Comparison of ENCODE assay signal across 23 mouse cellular contexts in genomic region chr19:23410328-23410727, GRCm38 (mm10).
"Had no signal": no experiment of that assay in that cellular context is flagged by ENCODE, and none has a peak within 500 bp of the region (broad histone marks: within the 10 kb centered on the region; RNA-seq: fewer than 3 reads in every experiment).

No protein-coding gene starts in this region.

- H3K4me2 ChIP-seq: kidney, embryonic 15.5 days; limb, embryonic 12.5 days; limb, embryonic 15.5 days; liver, embryonic 11.5 days; midbrain, embryonic 12.5 days; midbrain, embryonic 15.5 days; neural tube, embryonic 12.5 days; neural tube, embryonic 15.5 days; stomach, embryonic 15.5 days had no signal

- H3K9me3 ChIP-seq: kidney, embryonic 15.5 days; limb, embryonic 12.5 days; limb, embryonic 15.5 days; megakaryocyte, embryonic 14.5 days; midbrain, embryonic 12.5 days; midbrain, embryonic 15.5 days; neural tube, embryonic 12.5 days; neural tube, embryonic 15.5 days; stomach, embryonic 15.5 days had no signal

- H3K4me1 ChIP-seq: kidney, embryonic 15.5 days; limb, embryonic 12.5 days; limb, embryonic 15.5 days; megakaryocyte, embryonic 14.5 days; midbrain, embryonic 12.5 days; midbrain, embryonic 15.5 days; neural tube, embryonic 12.5 days; neural tube, embryonic 15.5 days; stomach, embryonic 15.5 days had no signal

- DNase-seq: kidney, adult 2 months; kidney, postnatal 14 days; kidney, postnatal 4 days; left cerebral cortex, postnatal 4 days; liver, postnatal 0 days; right cerebral cortex, adult 18-20 months; right cerebral cortex, postnatal 14 days; right cerebral cortex, postnatal 4 days; spleen, adult 18-20 months; thymus, postnatal 36 days had no signal

- H3K36me3 ChIP-seq: kidney, embryonic 15.5 days; limb, embryonic 12.5 days; limb, embryonic 15.5 days; midbrain, embryonic 12.5 days; midbrain, embryonic 15.5 days; neural tube, embryonic 12.5 days; neural tube, embryonic 15.5 days; stomach, embryonic 15.5 days had no signal

- H3K9ac ChIP-seq: kidney, embryonic 15.5 days; limb, embryonic 12.5 days; limb, embryonic 15.5 days; liver, embryonic 14.5 days; liver, postnatal 0 days; midbrain, embryonic 12.5 days; midbrain, embryonic 15.5 days; neural tube, embryonic 12.5 days; neural tube, embryonic 15.5 days; stomach, embryonic 15.5 days had no signal

- H3K4me3 ChIP-seq: kidney, embryonic 15.5 days; limb, embryonic 12.5 days; limb, embryonic 15.5 days; megakaryocyte, embryonic 14.5 days; midbrain, embryonic 12.5 days; midbrain, embryonic 15.5 days; neural tube, embryonic 12.5 days; neural tube, embryonic 15.5 days; stomach, embryonic 15.5 days had no signal

- H3K27me3 ChIP-seq: kidney, embryonic 15.5 days; limb, embryonic 12.5 days; limb, embryonic 15.5 days; midbrain, embryonic 12.5 days; midbrain, embryonic 15.5 days; neural tube, embryonic 12.5 days; neural tube, embryonic 15.5 days; stomach, embryonic 15.5 days had no signal

- H3K27ac ChIP-seq: kidney, embryonic 15.5 days; limb, embryonic 12.5 days; limb, embryonic 15.5 days; liver, embryonic 14.5 days; macrophage; midbrain, embryonic 12.5 days; midbrain, embryonic 15.5 days; neural tube, embryonic 12.5 days; neural tube, embryonic 15.5 days; stomach, embryonic 15.5 days had no signal

- ATAC-seq: intestine, postnatal 0 days; liver, postnatal 0 days; midbrain, embryonic 15.5 days had no signal
